Mouse (Mus musculus) adrenal gland, postnatal 4 days (tissue): ENCODE data around the gene Cerk. TPM values are rescaled to one million over a fixed set of nuclear protein-coding genes. Genes with fewer than 3 reads are reported as not detected.
A peak's percentile ranks its signal among the peaks of the same experiment; 100 is the strongest.
"Not testable (repeated sequence)": the region's sequence is repeated elsewhere in the genome, so short reads cannot be mapped to it uniquely, and the experiment has no call there.

Experiments used
- DNase-seq, 2 experiments: peaks; one replicate each; pipeline ENCODE4 v3.0.0; 2021 to 2022; ENCODE audit warnings: low spot score in 2 of 2, mixed read lengths in 2 of 2
- total RNA-seq, 2 experiments: library from RNA; stranded (reverse); gene quantifications; 2 replicates each; pipeline ENCODE4 v1.2.3; 2021

Gene Cerk
- total RNA-seq, 2 experiments from 2014 or later, result 26.3 to 26.8 TPM

DNA sequence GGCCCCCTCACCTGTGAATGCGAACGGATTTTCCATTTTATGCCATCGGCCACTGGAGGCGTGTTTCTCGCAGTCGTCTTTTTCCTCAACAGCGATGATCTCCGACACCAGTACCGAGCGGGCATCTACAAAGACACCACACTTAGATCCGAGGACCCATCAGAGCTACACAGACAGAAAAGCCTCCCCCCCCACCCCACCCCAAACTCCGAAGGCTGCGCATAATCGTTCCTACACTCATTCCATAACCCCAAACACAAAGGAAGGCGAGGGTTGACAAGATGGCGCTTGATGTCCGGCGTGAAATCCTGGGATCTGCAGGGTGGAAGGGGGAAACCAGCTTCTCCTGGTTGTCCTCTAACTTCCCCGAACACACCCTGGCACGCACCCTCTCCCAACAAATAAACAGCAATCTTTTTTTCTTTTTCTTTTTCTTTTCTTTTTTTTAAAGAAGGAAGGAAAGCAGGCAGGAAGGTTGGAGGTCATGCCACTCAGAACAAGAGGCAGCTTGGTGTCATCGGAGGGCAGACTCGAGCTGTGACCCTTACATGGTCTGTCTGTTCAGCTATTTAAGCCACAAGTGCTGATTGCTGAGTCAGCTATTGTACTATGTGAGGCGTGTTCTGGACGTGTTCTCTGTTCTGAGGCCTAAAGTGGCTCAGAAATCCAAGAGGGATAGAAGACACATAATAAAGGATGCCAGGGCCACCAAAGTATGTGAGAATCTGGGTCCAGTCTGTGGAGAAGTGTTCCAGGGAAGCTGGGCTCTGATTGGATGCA is 19.9 kb downstream of the Cerk start:
- DNase-seq, result no peak

DNA sequence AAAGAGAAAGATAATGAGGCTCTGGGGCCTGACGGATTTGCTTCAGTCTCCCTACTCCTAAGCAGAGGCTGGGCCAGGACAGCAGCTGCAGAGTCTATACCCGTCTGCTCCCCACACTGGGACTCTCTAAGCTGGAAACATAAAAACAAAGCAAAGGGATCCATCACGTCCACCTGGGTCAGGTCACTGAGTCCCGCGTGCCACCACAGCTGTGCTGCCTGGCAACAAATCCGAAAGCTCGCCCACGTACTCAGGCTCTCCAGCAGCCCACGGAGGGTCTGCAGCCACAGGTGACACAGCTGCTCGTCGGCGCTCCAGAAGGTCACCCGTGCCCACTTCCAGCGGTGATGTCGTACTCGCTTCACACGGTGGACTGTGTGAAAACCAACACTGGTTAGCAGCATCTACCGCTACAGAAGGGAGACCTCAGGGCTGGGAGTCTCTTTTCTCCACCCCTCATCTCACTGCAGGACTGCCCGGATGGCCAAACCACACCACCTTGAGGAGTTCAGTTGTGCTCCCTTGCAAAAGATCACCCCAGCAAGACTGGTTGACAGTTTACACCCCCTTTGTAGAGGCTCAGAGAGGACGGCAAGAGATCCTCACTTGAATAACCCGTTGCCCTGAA is 21.1 kb downstream of the Cerk start:
- DNase-seq, result no peak

DNA sequence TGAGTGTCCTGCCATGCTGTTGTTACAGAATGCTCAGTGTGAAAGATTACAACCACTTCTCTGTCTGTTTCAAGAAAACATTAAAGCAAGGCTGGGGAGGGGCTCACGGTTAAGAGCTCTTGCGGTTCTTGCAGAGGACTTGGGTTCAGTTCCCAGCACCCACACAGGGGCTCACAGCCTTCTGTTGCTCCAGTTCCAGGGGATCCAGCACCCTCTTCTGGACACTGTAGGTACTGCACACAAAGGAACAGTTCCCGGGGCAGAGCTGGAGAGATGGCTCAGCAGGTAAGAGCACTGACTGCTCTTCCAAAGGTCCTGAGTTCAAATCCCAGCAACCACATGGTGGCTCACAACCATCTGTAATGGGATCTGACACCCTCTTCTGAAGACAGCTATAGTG is 24.1 kb downstream of the Cerk start:
- DNase-seq, result not testable (repeated sequence)

DNA sequence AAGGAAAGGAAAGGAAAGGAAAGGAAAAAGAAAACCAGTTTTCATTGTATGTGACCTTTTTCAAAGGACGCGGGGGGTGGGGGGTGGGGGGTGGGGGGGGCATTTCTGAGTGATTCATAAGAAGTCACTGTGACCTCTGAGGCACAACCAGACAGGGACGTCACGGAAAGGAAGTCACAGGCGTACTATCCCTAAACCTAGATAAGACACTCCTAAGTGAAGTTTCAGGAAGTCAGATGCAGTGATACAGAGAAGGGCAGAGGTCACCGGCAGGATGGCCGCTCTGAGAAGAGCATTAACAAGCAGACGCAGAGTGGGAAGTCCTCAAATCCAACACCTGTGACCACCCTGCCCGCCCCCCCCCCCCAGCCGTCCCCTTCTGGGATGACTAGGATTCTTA is 25.0 kb downstream of the Cerk start:
- DNase-seq, result no peak

DNA sequence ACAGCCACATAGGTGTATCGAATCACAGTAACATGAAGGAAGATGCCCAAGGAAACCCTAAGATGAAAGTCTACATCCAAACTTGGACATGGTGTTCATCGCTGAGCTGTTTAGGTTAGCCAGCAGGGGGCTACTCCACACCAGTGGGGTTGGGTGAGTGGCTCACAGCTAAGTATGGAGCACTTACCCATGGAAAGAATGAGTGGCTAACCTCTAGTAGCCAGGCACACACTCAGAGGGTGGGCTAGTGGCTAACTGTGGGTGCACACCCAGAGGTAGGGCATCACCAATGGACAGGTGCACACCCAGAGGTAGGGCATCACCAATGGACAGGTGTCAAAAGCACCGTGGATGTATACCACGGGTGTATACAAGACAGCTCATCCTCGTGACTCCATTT is 26.2 kb downstream of the Cerk start:
- DNase-seq, result no peak

DNA sequence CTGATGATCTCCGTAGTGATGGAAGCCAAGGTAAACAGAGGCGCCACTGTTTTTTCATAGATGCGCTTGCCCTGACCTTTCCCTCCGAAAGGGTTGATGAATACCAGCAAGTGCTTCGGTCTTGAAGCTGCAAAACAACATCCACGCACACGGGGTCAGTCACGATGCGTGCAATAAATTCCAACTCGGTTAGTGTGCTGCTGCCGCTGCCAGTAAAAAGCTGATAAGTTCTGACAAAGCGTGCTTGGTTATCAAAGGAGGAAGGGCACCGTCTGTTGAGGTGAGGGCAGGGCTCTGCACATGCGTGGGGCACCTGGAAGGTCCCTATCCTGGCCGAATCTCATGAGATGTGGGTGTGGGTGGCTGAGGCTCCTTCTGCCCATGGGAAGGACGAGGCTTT is 26.8 kb downstream of the Cerk start:
- DNase-seq, result no peak

DNA sequence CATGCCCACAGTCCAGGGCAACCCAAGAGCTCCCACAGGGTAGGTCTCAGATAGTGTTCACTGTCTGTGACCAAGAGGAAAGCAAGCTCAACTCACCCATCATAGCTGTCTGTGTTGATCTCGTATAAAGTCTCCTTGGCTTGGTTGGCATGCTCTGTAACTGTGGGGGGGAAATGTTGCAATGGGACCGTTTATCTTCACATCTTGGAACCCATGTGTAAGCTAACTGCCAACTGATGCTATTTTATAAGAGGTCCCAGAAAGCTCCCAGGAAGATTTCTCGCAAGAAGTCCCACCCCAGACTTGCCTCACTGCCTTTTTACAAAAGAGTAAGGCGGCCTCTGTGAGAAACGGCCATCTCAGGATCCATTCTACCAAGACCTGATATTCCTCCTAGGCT is 29.4 kb downstream of the Cerk start:
- DNase-seq, result no peak

DNA sequence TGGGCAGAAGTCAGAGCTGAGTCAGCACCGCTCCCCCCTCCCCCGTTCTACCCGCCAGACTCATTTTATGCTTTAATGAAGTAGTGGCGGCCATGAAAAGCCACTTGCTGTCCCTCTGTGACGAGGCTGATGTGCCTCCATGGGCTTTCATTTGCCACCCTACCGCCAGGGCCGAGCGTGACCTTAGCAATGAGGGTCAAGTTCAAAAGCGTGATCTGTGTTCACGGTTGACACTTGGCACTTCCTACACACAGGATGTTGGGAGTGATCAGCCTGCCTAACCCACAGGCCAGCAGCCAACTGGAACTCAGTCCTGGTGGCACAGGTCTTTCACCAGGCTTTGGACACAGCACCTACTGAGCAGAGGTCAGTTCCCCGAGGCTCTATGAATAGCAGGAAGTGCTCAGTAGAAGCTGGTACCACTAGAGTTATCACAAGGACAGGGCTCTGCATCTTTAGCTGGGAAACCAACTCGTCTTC is 32.4 kb downstream of the Cerk start:
- DNase-seq, result no peak

DNA sequence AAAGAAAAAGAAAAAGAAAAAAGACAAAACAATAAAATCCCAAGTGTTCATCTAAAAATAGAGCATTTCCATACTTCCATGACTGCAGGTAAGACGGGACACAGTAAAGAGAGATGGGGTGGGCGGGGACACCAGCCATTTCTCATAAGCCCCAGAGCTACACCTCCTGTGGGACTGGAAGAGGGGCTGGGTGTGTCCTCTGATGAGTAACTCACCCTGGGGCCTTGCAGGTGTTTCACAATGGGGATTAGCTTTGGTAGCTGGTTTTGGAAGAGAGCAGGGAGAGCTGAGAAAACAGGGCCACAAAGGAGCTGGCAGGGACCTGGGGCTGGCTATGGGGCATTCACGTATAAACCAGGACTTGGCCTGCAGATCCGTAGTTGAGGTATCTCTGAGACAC is 35.3 kb downstream of the Cerk start:
- DNase-seq, result no peak

DNA sequence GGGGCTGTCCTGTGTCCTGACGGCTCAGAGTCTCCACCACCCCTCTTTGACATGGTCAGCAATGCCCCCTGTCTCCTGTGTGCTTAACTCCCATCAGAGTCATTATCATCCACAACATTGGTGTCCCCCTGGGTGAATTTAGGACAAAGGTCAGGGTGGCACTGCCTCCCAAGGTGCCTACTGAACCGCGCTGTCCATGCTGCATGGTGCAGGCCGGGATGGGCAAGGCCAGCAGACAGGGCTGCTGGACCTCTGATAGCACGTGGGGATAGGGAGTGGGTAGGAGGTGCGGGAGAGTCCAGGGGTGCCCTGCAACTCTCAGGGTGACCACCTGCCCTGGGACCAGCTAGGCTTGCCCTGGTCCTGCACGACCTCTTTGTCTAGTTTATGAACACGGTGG is 39.0 kb downstream of the Cerk start:
- no peak for DNase-seq

DNA sequence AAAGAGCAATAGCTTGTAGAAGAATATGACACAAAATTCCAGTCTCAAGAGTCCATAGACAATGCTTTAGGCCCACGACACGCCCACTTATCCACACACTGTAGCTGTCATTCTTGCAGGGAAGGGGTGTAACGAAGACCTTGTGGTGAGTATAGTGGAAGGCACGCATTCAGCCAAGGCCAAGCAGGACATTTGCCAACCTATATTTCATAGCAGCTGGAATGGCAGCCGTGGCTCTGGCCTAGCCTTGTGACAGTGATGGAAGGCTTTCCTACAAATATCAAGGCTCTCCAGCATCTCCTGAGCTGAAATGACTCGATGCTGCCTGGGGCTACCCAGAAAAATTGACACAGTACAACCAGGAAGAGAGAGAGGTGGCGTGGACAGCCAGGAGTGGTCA is 40.9 kb downstream of the Cerk start:
- no peak for DNase-seq

DNA sequence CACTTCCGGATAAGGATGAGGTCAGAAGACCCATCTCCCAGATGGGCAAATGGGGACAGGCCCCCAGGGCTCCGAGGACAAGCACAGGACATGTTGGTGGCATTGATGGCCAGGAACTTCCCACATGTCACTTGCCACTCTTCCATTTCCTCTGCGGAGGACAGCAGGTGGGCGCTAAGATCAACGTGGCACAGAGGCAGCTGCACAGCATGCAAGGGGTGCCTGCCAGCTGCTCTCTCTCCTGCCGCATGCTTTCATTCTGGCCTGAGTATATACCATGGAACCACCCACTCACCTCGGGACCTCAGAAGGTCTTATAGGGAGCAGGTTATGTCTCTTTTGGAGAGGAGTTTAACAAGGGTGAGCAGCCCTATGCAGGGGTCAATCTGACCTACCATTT is 41.4 kb downstream of the Cerk start:
- no peak for DNase-seq

DNA sequence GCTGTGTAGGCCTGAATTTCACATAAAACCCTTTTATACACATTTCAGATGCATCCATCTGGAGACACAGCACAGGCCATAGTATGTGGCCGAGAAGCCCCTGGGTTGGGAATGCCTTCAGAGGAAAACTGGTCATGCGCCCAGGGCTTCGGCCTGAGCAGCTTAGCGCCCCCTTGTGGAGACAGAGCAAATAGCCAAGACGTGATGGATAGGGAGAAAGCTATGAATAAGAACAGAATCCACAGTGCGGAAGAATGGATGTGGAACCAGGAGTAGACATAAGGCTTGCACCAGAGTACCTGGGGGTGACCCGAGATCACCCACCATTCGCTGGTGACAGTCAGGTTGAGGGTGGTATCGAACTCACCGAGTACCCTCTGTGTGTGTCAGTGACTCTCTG is 45.6 kb downstream of the Cerk start:
- DNase-seq, result no peak

DNA sequence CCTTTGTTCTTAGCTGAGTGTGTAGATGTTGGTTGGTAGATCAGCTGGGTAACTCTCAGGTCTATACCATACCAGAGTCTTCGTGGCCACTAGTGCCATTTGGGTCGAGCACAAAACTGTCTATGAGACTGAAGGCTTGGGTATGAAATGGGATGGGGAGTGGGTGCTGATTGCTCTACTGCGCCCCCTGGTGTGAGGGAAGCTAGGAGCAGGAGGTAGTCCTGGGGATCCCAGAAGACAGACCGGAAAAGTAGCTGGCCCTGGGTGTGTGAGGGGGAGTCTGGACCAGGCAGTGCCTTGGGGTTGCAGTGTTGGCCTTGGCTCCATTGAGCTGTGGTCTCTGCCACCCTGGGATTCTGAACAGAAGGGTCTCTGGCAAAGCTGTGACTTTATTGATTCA is 48.3 kb downstream of the Cerk start:
- DNase-seq, result no peak

DNA sequence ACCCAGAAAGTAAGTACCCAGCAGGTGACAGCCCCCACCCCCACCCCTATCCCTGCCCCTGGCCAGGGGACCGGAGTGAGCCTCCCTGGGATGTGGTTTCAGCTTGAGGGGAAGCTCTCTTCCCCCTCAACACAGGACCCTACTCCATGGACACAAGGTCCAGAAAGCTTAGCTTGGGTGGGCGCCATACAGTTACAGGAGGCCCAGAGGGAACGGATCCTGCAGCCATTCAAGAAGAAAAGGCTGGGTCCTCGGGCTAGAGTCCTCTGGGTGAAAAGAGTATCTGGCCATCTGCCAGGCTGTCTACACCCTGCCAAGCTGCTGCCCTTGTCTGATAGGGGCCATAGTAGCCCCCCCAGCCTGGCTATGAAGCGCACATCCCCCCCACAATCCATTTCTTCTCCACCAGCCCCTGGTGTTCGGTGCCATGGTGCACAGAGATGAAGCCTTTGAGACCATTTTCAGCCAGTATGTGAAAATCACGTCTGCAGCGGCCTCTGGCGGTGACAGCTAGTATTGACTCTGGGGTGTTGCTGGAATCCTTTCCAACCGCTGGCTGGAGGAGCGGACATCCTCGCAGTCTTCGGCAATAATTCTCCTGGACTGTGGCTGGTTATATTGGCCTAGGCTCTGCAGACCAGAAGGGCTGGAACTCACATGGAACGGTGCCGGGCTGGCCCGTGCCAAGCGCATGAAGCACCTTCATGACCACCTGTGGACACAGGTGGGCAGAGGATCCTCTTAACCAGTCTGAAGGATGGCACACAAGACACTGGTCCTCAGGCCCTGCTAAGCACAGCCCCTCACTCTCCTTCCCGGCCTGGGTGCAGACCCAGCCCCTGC is 50.8 kb downstream of the Cerk start:
- peak; percentile 76 to 83 for DNase-seq

DNA sequence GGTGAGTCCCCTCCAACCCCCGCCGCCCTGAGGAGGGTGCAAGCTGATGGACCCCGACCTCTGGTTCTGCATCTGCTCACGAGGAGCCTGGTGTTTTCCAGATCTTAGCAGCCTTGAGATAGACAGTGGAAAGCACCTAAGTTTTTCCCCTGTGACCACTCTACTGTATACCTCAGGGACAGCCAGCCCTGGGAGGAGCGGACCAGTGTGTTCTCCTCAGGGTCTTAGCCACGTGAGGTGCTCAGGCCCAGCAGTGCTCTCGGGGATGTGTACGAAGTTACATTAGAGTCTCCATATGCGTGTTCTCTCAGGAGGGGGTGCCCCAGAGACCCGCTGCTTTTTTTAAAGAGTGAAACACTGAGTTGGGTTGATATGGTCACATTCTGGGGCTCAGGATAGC is 55.3 kb downstream of the Cerk start:
- no peak for DNase-seq

DNA sequence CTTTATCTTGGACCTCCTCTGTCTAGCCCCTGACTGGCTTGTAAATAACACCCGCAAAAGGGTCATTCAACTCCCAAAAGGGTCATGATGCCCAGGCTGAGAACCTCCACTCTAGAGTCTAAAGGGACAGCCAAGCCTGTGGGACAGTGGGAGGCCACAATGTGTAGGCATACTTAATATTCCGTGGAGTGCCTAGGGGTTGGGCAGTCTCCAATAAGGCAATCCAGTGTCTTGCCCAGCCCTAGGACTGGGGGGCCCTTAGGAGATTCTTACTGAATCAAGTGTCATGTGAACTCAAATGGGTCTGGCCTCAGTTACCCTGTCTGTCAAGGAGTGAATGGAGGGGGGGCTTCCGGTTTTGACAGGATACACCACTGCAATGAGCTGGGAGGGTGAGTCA is 56.9 kb downstream of the Cerk start:
- DNase-seq, result no peak

DNA sequence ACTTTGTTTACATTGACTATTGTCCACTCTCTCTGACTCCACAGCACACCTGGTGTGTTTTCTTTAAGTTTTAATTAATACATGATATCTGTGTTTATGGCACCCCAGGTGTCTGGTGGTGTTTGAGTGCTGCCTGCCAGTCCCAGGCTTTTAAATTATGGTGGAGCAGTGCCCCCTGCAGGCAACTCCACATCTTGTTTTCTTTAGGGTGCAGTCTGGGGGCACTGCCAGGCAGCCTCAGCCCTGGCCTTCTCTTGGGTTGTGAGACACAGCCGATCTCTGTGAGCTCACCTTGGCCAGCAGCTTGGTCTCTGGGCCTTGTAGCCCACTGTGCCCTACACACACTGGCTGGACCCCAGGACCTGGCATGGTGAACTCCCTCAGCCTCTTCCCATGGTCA is 61.6 kb downstream of the Cerk start:
- DNase-seq, result peak; percentile 50 to 63

DNA sequence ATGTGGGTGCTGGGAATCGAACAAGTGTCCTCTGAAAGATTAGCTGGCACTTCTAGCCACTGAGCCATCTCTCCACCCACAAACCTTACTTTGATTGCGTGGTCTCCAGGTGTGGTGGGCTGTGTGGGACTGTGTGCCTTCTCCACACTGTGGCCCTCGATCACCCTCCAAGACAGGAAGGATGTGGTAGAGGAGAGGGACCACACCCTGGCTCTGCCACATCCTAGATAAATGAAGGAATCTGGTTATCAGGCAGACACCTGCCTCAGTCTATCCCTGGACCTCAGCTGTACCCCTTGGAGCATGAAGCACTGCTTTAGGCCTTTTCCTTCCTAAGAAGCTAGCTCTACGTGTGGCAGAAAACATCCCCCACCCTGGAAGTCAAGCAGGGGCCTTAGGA is 62.5 kb downstream of the Cerk start:
- DNase-seq, result no peak

DNA sequence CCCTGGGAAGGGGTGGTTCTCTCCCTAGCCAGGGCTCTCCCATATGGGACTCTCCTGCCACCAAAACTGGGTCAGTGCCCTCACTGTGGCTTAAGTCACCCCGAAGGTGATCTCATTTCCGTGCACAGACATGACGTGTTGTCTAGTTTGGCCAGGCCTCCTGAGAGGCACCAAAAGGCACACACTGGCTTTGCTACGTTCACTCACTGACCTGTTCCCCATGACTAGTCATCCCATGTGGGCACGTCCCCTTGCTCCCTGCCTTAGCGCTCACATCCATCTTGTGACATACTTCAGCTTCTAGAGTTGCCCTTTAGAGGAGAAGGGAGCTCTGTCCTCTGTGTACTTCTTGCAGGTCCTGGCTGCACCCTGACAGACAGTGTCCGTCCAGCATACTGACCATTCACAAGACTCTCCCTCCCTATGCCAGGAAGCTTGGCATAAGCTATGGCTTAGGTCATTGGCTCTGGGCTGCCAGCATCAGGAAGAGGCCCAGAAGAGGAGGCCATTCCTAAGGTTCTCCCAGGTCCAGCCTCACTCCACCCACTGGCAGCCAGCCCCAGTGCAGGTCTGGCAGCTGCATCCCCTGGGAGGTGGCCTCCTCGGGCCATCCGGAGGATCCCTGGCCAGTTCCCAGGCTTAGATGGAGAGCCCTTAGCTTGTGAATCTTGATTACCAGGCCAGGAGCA is 63.5 kb downstream of the Cerk start:
- DNase-seq, result no peak

DNA sequence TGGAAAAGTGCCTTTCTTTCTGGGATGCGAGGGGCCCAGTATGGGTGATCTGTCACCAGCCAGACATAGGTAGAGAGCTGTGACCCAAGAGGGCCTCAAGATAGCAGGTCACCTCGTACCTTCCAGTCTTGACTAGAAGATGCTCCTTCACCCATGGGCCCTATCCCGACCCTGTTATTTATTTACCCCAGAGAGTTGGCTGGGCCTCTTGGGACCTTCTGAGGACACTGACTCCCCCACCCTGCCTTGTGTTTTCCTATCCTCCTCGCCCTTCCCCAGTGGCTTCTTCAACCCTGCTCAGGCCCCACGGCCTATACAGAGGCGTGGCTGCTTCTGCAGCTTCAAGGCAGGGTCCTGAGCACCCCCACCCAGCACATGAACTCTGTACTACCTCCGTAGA is 66.8 kb downstream of the Cerk start:
- DNase-seq, result no peak
